Mouse (Mus musculus): ENCODE data around the gene Hoxa11.

DNA sequence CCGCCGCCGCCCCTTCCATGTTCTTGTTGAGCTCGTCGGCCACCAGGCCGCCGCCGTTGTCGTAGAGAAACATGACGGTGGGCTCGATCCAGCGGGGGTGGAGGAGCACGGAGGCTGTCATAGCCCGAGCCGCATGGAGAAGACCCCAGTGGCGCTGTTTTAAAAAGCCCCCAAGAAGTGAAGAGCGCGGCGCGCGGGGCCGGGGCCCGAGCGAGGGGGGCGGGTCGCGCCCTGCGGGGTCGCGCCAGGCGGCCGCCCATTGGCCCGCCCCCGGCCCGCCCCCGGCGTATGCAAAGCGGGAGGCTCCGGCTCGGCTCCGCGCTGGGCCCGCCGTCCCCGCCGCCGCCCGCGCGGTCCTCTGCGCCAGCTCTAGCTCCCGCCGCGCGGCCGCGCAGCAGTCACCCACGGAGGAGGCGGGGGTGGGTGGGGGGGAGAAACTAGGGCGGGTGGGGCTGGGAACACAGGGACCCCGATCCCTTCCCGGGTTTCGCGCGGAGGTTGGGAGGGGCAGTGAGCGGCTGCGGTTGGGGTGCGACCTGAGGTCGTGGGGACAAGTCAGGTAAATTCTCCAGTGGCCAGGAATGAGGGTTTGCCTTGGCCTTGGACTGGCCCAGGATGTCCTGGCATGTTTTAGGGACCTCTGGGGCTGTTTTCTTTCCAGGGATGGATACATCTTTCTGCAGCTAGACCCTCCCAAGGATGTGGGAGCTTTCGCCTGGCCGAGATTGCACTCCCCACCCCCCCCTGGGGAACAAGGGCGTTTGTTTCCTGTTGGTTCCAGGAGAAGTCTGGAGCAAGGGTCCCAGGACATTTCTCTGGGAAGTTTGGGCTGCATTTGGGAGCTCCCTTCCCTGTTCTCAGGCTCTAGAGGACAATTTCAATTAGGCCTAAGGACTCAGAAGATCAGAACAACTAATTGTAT lies 15.3 kb upstream of the Hoxa11 start, which contains the start of gene Hoxa13:
- no peak for TF ChIP-seq CTCF (IDR thresholded peaks at IDR 0.05; ENCODE audit: extremely low read depth, insufficient read depth, insufficient read length, insufficient replicate concordance)
- TF ChIP-seq POLR2A (IDR thresholded peaks at IDR 0.05; ENCODE audit: low read depth, low read length) = no peak
